Mouse (Mus musculus): ENCODE measurements around the gene Cpt1c.

GRCm38 (mm10) chr7:44928570-44928969 lies 46.1 kb downstream of the Cpt1c start:
- TF ChIP-seq CTCF (IDR thresholded peaks at IDR 0.05; ENCODE audit: borderline replicate concordance, control insufficient read depth, extremely low read depth, insufficient read depth, low read length, poor library complexity), result no peak
- TF ChIP-seq POLR2A (IDR thresholded peaks at IDR 0.05; ENCODE audit: control insufficient read depth, extremely low read depth, insufficient read depth, low read length, poor library complexity), result no peak
